Mouse (Mus musculus): Measurements from ENCODE around the gene Ugdh. TPM values are rescaled to one million over a fixed set of nuclear protein-coding genes. Genes with fewer than 3 reads are reported as not detected.
A peak's percentile ranks its signal among the peaks of the same experiment; 100 is the strongest.
"Not testable (repeated sequence)": the region's sequence is repeated elsewhere in the genome, so short reads cannot be mapped to it uniquely, and the experiment has no call there.

The Ugdh gene
- 118 and 120 TPM in 2 replicates for polyA plus RNA-seq (2014; fragmentation: Nextera tagmentation; extraction: Ambion mirVana)

GRCm38 (mm10) chr5:65435806-65436561 lies at the start of gene Ugdh:
Ugdh (minus strand) TSS chr5:65435949.
- WGBS: under 1% methylated on average over 51 of the region's 51 CpGs
- H3K36me3 ChIP-seq (ENCODE audit: insufficient read depth): no peaks in the 10 kb centered on the region
- no peaks in the 10 kb centered on the region for H3K27me3 ChIP-seq (ENCODE audit: insufficient read depth, low read length)
- H3K4me3 ChIP-seq (ENCODE audit: low read depth, low read length): peak within 1 kb of the TSS; percentile 83
- peak within 1 kb of the TSS; percentile 90 for H3K4me2 ChIP-seq
- peak within 1 kb of the TSS; percentile 95 for H3K27ac ChIP-seq (ENCODE audit: low read depth)
- peak within 1 kb of the TSS; percentile 84 for H3K9ac ChIP-seq
- no peaks in the 10 kb centered on the region for H3K9me3 ChIP-seq (ENCODE audit: low read depth, low read length)
- peak; percentile 97 for ATAC-seq (ENCODE audit: insufficient read depth)
- TF ChIP-seq CTCF (IDR thresholded peaks at IDR 0.05; ENCODE audit: low read depth): no peak
- peak; percentile 100 for DNase-seq
- H3K4me1 ChIP-seq (ENCODE audit: insufficient read depth): no peaks in the 10 kb centered on the region

DNA sequence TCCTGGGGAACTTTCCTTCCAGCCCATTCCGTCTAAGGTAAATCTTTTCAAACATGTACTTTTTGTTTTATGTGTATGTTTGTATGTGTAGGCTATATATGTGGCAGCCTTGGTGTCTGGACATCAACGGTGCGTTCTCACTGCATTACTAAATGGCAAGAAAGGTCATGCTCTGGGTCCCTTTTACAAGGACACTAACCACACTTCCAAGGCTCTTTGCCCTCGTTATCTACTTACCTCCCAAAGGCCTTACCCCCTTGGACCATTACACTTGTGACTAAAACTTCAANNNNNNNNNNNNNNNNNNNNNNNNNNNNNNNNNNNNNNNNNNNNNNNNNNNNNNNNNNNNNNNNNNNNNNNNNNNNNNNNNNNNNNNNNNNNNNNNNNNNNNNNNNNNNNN lies 47.2 kb upstream of the Ugdh start:
- no peak for TF ChIP-seq CTCF (IDR thresholded peaks at IDR 0.05; ENCODE audit: low read depth)
- ATAC-seq (ENCODE audit: insufficient read depth): no peak
- H3K27ac ChIP-seq (ENCODE audit: low read depth): no peak overlapping the region
- no peak overlapping the region for H3K4me3 ChIP-seq (ENCODE audit: low read depth, low read length)
- H3K4me2 ChIP-seq: no peak overlapping the region
- no peak for DNase-seq
- H3K27me3 ChIP-seq (ENCODE audit: insufficient read depth, low read length): no peaks in the 10 kb centered on the region
- no peaks in the 10 kb centered on the region for H3K4me1 ChIP-seq (ENCODE audit: insufficient read depth)
- no peaks in the 10 kb centered on the region for H3K9me3 ChIP-seq (ENCODE audit: low read depth, low read length)
- H3K9ac ChIP-seq: no peak overlapping the region
- WGBS: 84% methylated on average over 4 of the region's 4 CpGs
- no peaks in the 10 kb centered on the region for H3K36me3 ChIP-seq (ENCODE audit: insufficient read depth)

- TF ChIP-seq CTCF (IDR thresholded peaks at IDR 0.05; ENCODE audit: low read depth): no peak
- ATAC-seq (ENCODE audit: insufficient read depth) (no peak), DNase-seq (no peak)
- H3K27me3 ChIP-seq (ENCODE audit: insufficient read depth, low read length): no peaks in the 10 kb centered on the region
- 45% methylated on average over 4 of the region's 4 CpGs for WGBS
- H3K27ac ChIP-seq (ENCODE audit: low read depth): no peak overlapping the region
- H3K9ac ChIP-seq: no peak overlapping the region
- no peaks in the 10 kb centered on the region for H3K9me3 ChIP-seq (ENCODE audit: low read depth, low read length)
- H3K4me2 ChIP-seq: no peak overlapping the region
- H3K4me1 ChIP-seq (ENCODE audit: insufficient read depth): no peaks in the 10 kb centered on the region
- no peak overlapping the region for H3K4me3 ChIP-seq (ENCODE audit: low read depth, low read length)
- H3K36me3 ChIP-seq (ENCODE audit: insufficient read depth): no peaks in the 10 kb centered on the region
These were observed 44.8 kb upstream of the Ugdh start for GRCm38 (mm10) chr5:65480511-65480910.

DNA sequence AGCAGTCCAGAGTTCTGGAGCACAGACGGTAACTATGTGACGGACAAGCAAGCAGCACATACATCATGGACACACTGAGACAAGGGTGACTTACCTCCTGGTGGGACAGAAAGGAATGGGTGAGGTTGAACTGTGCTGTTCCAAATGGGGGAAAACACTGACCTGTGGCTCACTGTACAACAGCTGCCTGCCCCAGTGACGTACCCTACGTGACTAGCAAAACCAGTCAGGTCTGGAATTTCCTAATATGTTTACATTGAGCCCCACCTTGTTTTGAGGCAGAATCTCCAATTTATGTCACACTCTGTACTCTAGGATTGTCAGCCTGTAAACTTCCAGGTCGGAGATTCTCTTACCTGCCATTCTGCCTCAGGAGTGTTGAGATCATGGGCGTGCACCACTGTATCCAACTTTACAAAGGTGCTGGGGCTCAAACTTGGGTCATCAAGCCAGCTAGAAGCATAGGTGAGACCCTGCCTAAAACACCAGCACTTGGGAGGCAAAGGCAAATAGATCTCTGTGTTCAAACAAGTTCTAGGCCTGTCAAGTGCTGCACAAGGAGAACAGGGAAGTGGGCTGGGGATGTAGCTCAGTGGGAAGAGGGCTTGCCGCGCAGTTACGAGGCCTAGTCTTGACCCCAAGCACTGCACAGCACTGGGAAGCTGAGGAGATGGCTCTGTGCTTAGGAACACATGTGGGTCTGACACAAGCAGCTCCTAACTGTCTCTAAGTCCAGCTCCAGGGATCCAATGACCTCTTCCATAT lies 44.1 kb upstream of the Ugdh start:
- Histone ChIP-seq H3K4me2 (no peak overlapping the region), H3K4me3 (ENCODE audit: low read depth, low read length) (no peak overlapping the region), H3K4me1 (ENCODE audit: insufficient read depth) (no peaks in the 10 kb centered on the region), H3K36me3 (ENCODE audit: insufficient read depth) (no peaks in the 10 kb centered on the region), H3K9ac (no peak overlapping the region), H3K27ac (ENCODE audit: low read depth) (no peak overlapping the region; the same call in 1 of the 2 replicates), H3K27me3 (ENCODE audit: insufficient read depth, low read length) (no peaks in the 10 kb centered on the region), H3K9me3 (ENCODE audit: low read depth, low read length) (no peaks in the 10 kb centered on the region)
- 69% methylated on average over 9 of the region's 9 CpGs for WGBS
- peak; percentile 41; the same call in 1 of the 2 replicates for ATAC-seq (ENCODE audit: insufficient read depth)
- DNase-seq: peak; percentile 3
- TF ChIP-seq CTCF (IDR thresholded peaks at IDR 0.05; ENCODE audit: low read depth): no peak

DNA sequence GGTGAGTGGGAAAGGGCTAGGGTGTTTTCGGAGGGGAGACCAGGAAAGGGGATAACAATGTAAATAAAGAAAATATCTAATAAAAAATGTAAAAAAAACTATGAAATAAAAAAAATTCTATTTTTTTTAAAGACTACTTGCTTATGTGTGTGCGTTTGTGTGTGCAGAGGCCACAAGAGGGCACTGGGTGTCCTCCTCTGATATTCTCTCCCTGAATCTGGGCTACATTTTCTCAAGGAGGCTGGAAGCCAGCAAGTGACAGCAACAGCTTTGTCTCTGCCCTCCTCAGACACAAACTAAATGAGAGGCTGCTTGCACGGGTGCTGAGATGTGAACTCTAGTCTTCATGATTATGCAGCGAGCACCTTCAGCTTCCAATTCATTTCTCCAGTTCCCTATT lies 42.5 kb upstream of the Ugdh start:
- Histone ChIP-seq H3K9me3 (ENCODE audit: low read depth, low read length) (no peaks in the 10 kb centered on the region), H3K4me1 (ENCODE audit: insufficient read depth) (no peaks in the 10 kb centered on the region), H3K36me3 (ENCODE audit: insufficient read depth) (no peaks in the 10 kb centered on the region), H3K4me2 (no peak overlapping the region), H3K9ac (no peak overlapping the region), H3K27me3 (ENCODE audit: insufficient read depth, low read length) (no peaks in the 10 kb centered on the region), H3K4me3 (ENCODE audit: low read depth, low read length) (no peak overlapping the region), H3K27ac (ENCODE audit: low read depth) (no peak overlapping the region)
- ATAC-seq (ENCODE audit: insufficient read depth): no peak
- TF ChIP-seq CTCF (IDR thresholded peaks at IDR 0.05; ENCODE audit: low read depth): peak; percentile 24; the same call in 1 of the 2 replicates
- WGBS: 65% methylated on average over 4 of the region's 4 CpGs
- DNase-seq: peak; percentile 49

DNA sequence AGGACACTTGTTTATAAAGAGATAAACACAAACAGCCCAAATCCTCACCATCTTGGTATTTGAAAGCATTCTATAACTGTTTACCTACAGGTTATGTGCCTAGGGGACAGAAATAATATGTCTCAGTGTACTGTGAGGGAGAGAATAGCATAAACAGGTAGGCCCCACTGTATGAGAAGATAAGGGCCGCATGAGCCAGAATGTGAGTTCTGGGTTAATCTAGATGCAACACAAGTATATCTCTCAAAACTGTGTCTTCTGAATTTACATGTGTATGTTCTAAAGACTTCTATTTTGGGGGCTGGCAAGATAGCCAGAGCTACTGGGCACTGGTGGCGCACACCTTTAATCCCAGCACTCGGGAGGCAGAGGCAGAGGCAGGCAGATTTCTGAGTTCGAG lies 41.0 kb upstream of the Ugdh start:
- not testable (repeated sequence) for H3K9ac ChIP-seq; H3K36me3 ChIP-seq (ENCODE audit: insufficient read depth); H3K4me1 ChIP-seq (ENCODE audit: insufficient read depth); H3K4me2 ChIP-seq; H3K27me3 ChIP-seq (ENCODE audit: insufficient read depth, low read length); ATAC-seq (ENCODE audit: insufficient read depth); DNase-seq; H3K4me3 ChIP-seq (ENCODE audit: low read depth, low read length); H3K9me3 ChIP-seq (ENCODE audit: low read depth, low read length); H3K27ac ChIP-seq (ENCODE audit: low read depth)
- 94% methylated on average over 4 of the region's 4 CpGs for WGBS

- Histone ChIP-seq H3K4me3 (ENCODE audit: low read depth, low read length) (no peak overlapping the region), H3K4me1 (ENCODE audit: insufficient read depth) (no peaks in the 10 kb centered on the region), H3K4me2 (no peak overlapping the region), H3K27ac (ENCODE audit: low read depth) (no peak overlapping the region), H3K27me3 (ENCODE audit: insufficient read depth, low read length) (no peaks in the 10 kb centered on the region), H3K36me3 (ENCODE audit: insufficient read depth) (no peaks in the 10 kb centered on the region), H3K9me3 (ENCODE audit: low read depth, low read length) (no peaks in the 10 kb centered on the region), H3K9ac (no peak overlapping the region)
- ATAC-seq (ENCODE audit: insufficient read depth) (no peak), DNase-seq (no peak)
- 67% methylated on average over 2 of the region's 2 CpGs for WGBS
- no peak for TF ChIP-seq CTCF (IDR thresholded peaks at IDR 0.05; ENCODE audit: low read depth)
These were observed 40.1 kb upstream of the Ugdh start for GRCm38 (mm10) chr5:65475806-65476205.

All from lung, embryonic 14.5 days (tissue).